Mouse (Mus musculus): ENCODE measurements around the gene Trpm8.

The Trpm8 gene

DNA sequence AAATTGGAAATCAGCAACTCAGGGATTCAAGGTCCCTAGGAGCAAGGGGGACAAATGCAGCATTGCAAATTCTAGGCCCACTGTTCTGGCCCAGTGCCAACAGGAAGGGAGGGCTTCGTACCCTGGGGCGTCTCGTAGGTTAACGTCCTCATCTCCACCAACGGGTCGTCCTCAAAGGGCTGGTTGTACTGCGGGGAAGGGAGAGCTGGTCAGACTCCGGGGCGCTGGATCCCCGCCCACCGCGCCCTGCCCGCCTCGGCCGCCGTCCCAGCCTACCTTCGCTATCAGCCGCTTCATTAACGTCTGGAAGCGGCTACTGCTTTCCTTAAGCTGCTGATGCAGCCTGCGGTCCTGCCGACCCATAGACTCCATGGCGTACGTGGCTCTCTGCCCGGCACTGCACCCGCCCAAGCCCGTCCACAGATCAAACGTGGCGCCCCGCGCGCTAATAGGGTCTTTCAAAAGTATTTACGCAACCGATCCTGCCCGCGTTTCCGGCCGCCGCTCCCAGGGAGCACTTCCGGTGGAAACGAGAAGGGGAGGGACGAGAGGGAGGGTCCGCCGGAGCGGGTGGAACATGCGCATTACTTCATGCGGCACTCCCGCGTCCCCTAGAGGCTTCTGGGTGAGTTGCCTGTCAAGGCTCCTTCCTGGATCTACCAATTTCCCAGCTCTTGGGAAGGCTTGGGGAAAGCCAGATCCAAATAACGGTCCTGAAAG, at the start of gene Trpm8, which contains the start of gene Hjurp:
Trpm8 (plus strand) TSS at position 564 of the 720 bp plus-strand sequence.
Hjurp (minus strand) TSS at position 536 of the 720 bp plus-strand sequence.
- DNase-seq (ENCODE audit: low spot score): peak; percentile 100

DNA sequence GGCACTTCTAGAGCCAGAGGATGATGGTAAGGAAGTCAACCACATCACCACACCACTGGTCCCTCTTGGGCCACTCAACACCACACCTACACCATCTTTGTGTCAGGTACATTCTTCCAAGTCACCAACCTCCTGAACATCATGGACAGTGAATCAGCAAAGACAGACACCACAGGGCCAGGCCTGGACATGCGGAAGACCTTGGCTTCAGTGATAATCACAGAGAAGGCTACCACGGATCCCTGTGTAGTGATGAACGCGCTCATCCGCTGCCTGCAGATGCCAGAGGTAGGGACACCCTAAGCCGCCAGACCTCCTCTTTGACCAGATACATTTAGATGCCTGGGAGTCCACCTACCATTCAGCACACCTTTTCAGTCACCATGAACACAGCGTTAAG, 49.3 kb upstream of the Trpm8 start:
- DNase-seq (ENCODE audit: low spot score): no peak

- no peak for DNase-seq (ENCODE audit: low spot score)
Measured at GRCm38 (mm10) chr1:88229566-88229965, 47.9 kb upstream of the Trpm8 start.

DNA sequence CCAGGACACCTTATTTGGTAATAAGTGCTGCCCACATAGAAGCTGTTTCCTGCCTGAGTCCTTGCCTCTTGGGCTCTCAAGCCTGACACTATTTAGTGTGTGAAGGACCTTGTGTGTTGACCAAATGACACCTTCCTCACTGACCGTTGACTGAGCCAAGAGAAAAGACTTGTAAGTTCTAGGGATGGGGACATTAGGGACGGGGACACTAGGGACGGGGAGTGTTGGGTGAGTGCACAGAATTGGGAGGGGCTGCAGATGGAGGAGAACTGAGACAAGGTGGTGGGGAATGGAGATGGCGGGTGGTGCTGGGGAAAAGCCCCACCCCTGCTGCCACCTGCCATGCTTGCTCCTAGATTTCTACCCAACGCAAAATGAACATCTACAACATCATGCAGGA, 47.5 kb upstream of the Trpm8 start:
- no peak for DNase-seq (ENCODE audit: low spot score)

DNA sequence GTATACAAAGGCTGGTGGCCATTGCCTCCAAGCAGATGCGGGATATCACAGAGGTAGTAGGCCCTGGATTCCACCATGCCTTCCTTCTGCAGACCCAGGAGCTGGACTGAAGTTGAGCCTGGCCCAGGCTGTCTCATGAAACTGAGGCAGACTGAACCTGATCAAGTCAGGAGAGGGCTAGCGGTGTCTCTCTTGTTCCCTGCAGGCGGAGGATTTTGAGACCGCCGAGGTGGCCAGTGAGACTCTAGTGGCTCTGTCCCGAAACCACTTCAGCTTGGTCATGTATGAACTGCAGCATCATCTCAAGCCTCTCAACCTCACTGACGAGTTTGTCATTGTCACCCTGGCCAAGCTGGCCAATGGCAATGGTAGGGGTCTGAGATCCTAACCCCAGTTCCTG, 47.0 kb upstream of the Trpm8 start:
- no peak for DNase-seq (ENCODE audit: low spot score)

GRCm38 (mm10) chr1:88230981-88231802, 46.3 kb upstream of the Trpm8 start:
- no peak for DNase-seq (ENCODE audit: low spot score)

DNA sequence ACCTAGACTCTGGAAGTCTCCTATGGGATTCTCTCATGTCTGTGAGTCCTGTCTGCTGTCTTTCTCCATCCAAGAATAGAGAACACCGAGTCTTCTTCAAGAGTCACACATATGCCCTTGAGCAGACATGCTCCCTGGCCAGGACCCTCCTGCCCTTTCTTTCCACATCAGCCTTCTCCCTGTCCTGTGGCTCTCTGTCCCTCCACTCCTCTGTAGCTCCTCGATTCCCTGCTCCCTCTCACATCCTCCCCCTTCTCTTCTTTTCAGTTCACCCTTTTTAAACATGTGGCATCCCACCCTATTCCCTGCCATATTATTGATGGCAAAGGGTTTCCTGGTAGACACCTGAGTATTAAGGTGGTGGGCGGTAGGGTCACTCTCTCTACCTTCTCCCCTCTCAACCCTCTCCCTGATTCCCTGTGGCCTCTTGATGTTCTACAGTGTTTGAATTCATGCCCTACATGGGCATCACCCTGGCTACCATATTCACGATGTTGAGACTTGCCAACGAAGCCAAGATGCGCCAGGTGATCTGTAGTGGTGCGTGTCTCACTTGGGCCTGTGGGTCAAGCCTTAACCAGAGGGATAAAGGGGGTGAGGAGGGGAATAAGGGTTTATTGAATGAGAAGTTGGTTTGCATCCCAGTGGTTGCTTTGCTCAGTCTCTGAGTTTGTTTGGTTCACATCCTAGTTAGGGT, 45.5 kb upstream of the Trpm8 start:
- DNase-seq (ENCODE audit: low spot score): no peak

DNA sequence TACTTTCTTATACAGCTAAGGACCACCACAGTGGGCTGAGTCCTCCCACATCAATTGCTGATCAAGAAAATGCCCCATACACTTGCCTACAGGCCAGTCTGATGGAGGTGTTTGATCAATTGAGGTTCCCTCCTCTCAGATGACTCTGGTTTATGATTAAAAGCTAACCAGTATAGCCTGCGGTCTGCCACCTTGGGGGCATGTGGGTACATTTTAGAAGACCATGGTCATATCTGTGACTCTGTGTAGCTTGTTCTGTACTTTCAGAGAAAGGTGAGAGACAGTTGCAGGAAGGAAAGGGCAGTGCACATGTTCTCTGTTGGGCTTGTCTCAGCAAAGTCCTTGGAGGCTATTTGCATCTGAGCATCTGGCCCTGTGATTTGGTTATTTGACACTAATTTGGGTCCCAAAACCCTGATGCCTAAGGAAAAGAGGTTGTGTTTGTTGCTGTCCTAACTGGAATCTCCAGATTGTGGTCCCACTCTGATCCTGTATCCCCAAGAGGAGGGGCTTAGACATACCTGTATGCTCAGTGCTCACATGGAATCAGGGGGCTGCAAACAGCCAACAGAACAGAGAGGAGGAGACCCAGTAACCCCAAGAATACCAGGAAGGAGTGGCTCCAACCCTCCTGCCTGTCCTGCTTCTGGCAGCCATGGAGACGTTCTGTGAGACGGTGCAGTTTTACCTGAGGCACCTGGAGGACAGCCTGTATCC, 44.6 kb upstream of the Trpm8 start:
- DNase-seq (ENCODE audit: low spot score): no peak

- no peak for DNase-seq (ENCODE audit: low spot score)
Measured at GRCm38 (mm10) chr1:88233421-88234247, 43.8 kb upstream of the Trpm8 start.

DNA sequence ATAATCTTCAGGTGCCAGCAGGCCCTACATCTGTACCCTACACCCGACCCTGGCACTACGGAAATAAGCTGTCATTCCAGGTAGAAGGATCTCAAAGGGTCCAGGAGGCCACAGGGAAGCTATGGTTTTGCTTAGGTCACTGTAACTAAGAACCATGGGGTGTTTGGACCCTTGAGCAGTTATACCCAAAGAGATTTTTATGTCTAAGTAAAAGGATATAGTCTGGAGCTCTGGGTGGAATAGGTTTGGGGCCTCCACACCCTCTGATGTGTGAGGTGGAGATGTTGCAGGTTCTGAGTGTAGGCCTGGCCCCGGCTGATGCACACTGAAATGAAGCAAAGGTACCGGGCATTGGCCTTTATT, 43.2 kb upstream of the Trpm8 start:
- no peak for DNase-seq (ENCODE audit: low spot score)

- DNase-seq (ENCODE audit: low spot score): no peak
Measured at GRCm38 (mm10) chr1:88234646-88235045, 42.8 kb upstream of the Trpm8 start.

- no peak for DNase-seq (ENCODE audit: low spot score)
Measured at GRCm38 (mm10) chr1:88235046-88235893, 42.2 kb upstream of the Trpm8 start.

DNA sequence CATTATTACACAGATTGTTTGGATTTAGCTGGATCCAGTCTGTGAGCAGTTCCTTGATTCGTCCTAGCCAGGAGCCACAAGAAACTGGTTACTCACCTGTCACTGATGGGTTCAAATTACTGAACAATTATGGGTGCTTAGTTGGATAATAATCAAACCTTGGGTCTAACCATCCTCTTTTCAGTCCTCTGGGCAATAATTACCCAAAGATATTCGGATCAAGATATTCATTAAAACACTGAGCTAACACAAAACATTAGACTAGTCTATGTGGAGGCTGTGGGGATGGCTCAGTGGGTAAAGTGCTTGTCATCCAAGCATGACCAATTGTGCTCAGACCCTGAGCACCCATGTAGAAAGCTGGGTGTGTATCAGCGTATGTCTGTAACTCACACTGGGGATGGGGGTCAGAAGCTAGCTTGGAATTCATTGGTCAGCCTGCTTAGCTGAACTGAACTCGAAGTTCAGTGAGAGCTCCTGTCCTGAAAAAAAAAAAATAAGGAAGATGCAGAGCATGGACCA, 41.5 kb upstream of the Trpm8 start:
- no peak for DNase-seq (ENCODE audit: low spot score)

- DNase-seq (ENCODE audit: low spot score): no peak
Measured at GRCm38 (mm10) chr1:88237311-88237710, 40.1 kb upstream of the Trpm8 start.

DNA sequence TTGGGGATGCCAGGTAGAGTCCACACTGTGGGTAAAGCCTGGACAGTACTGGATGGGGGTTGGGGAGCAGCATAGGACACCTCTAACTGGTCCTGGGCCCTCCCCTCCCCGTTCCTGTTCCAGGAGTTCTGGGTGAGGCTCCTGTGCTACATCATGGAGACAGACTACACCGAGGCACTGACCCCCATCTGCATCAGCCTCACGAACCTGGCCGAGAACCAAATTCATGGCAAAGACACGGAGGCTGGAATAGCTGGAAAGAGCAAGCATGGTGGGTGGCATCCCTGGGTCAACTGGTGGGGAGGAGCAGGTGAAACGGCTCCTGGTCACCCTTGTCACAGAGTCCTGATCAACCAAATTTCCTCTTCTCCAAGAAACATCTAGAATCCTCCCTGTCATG, 38.7 kb upstream of the Trpm8 start:
- no peak for DNase-seq (ENCODE audit: low spot score)

DNA sequence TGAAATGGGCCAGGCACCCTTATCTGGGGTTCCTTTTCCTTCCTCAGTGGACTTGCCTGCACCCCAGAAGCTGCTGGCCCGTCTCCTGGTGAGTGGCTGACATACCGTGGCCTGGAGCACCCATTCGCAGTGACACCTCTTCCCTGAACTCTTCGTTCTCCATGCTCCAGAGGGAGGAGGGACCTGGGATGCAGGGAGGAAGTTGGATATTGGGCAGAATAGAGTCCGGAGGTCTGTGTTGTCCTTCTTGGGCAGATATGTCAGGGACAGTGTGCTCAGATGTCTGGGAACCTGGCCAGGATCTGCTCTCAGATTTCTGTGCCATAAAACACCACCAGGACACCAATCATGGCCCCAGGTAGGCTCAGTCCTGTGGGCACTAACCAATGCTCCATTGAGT, 37.4 kb upstream of the Trpm8 start:
- DNase-seq (ENCODE audit: low spot score): no peak

DNA sequence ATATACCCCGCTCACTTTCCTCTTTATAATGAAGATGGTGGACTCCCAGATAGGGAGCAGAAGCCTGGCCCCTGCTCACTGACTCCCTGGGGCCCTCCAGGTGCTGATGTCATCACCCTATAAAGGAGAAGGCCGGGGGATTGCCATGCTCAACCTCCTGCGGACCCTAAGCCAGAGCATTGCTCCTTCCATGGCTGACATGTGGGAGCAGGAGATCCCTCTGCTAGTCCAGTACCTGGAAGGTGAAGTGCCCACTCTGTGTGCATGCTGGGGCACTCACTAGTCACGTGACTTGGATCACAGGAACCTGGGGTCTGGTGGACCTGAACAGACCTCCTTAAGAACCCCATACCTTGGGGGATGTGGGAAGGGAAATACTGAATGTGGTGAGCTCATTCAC, 36.9 kb upstream of the Trpm8 start:
- no peak for DNase-seq (ENCODE audit: low spot score)

DNA sequence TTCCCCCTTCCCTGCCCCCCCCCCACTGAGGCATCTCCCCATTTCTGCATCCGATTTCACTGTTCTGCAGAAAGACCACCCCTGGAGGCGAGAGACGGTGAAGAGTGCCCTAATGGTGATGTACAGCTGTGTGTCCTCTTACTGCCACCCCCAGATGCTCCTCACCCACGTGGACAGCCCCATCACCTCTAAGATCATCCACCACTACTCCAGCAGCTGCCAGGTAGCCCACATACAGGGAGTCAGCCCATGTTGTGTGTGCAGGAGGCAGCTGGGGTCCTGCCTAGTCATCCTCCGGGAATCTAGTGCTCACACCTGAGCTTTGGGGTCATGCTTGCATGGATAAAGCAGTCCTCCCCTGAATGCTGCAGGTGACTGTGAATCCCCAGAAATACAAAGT, 33.6 kb upstream of the Trpm8 start:
- no peak for DNase-seq (ENCODE audit: low spot score)

DNA sequence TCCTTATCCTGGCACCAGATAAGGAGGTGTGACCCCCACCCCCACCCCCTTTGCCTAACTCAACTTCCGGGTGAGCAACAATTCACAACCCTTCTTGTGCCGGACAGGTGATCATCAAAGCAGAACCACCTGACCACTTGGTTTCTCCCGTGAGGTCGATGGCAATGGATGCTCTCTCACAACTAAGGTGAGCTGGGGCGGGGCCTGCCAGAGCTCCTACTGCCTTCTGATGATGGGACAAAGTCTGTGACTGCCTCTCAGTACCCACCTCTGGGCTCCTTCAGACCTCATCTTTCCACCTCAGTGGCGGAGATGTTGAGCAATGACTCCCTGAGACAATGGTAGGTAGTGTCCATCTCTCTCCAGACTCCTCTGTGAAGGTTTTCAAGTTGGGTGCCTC, 31.6 kb upstream of the Trpm8 start:
- no peak for DNase-seq (ENCODE audit: low spot score)

DNA sequence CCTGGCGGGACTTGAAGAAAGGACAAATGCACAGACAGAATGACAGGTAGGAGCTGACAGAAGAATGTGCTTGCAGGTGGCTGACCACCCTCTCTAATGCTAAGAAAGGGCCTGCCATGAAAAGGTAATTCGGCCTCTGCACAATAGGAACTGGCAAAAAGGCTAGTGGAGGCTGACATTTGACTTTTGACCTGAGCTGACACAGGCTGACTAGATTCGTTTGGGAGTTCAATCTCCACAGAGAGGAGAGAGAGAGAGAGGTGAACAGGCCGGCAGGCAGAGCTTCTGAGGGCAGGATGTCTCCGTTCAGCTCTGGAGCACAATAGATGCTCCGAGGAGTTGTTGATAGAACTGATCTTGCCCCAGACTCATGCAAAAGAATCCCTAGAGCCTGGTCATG, 31.1 kb upstream of the Trpm8 start:
- DNase-seq (ENCODE audit: low spot score): no peak

All from testis, postnatal 14 days (tissue).